Mouse (Mus musculus) urinary bladder, postnatal 10 days (tissue): ENCODE data around the gene Chchd1.
"Not testable (repeated sequence)": the region's sequence is repeated elsewhere in the genome, so short reads cannot be mapped to it uniquely, and the experiment has no call there.

Source experiments
- DNase-seq: peaks from one replicate; pipeline ENCODE4 v3.0.0; 2022; ENCODE audit warnings: low spot score

The Chchd1 gene

GRCm38 (mm10) chr14:20689009-20689408, 13.8 kb upstream of the Chchd1 start:
- no peak for DNase-seq

- DNase-seq = no peak
Observed at GRCm38 (mm10) chr14:20691772-20692171, 11.0 kb upstream of the Chchd1 start.

GRCm38 (mm10) chr14:20693589-20694101, 9.2 kb upstream of the Chchd1 start:
- DNase-seq = no peak

GRCm38 (mm10) chr14:20694185-20694883, 8.5 kb upstream of the Chchd1 start:
- DNase-seq = no peak

- DNase-seq = peak; percentile 54
Observed at GRCm38 (mm10) chr14:20694884-20695760, 7.7 kb upstream of the Chchd1 start, which contains the start of gene Fut11. Gene Fut11 (plus strand): TSS chr14:20694968.

- DNase-seq = no peak
Observed at GRCm38 (mm10) chr14:20695761-20696520, 6.9 kb upstream of the Chchd1 start.

GRCm38 (mm10) chr14:20696986-20697385, 5.8 kb upstream of the Chchd1 start:
- DNase-seq = no peak

GRCm38 (mm10) chr14:20698515-20698914, 4.3 kb upstream of the Chchd1 start:
- DNase-seq = no peak

- no peak for DNase-seq
Observed at GRCm38 (mm10) chr14:20700362-20700761, 2.4 kb upstream of the Chchd1 start.

- no peak for DNase-seq
Observed at GRCm38 (mm10) chr14:20701554-20701953, 1.3 kb upstream of the Chchd1 start.

GRCm38 (mm10) chr14:20702096-20702740, 588 bp upstream of the Chchd1 start:
- no peak for DNase-seq

- DNase-seq = not testable (repeated sequence)
Observed at GRCm38 (mm10) chr14:20703461-20703860, 655 bp downstream of the Chchd1 start.

GRCm38 (mm10) chr14:20707201-20708190, 4.7 kb downstream of the Chchd1 start, which contains the start of gene Zswim8:
Gene Zswim8 (plus strand): TSS chr14:20707552.
- DNase-seq = peak; percentile 51

GRCm38 (mm10) chr14:20708239-20708638, 5.4 kb downstream of the Chchd1 start:
- no peak for DNase-seq

GRCm38 (mm10) chr14:20713832-20714231, 11.0 kb downstream of the Chchd1 start:
- no peak for DNase-seq

- no peak for DNase-seq
Observed at GRCm38 (mm10) chr14:20718443-20718842, 15.6 kb downstream of the Chchd1 start.

GRCm38 (mm10) chr14:20719767-20720166, 17.0 kb downstream of the Chchd1 start:
- no peak for DNase-seq

- no peak for DNase-seq
Observed at GRCm38 (mm10) chr14:20721371-20721770, 18.6 kb downstream of the Chchd1 start.

- no peak for DNase-seq
Observed at GRCm38 (mm10) chr14:20723006-20723405, 20.2 kb downstream of the Chchd1 start.

- no peak for DNase-seq
Observed at GRCm38 (mm10) chr14:20724043-20724442, 21.2 kb downstream of the Chchd1 start.
